ENCODE assay signal across 29 mouse cellular contexts in the genomic region with DNA sequence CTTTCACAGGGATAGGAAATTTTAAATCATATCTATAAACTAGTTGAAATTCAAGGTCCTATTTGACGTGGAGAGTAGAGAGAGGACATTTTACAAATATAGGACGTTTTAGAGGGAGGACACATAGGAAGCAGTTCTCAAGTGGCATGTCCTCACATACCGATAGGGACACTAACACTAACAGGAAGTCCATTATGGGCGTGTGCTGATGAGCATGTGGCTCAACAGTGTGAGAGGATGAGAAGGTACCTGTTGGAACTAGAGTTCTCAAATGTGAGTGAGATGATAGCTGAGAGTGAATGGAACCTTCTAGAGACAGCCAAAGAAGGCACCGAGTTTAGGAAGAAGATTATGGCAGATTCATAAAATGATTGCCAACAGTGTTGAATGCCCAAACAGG. TPM values are rescaled to one million over a fixed set of nuclear protein-coding genes. Genes with fewer than 3 reads are reported as not detected.
DNase-seq lines count a peak whose midpoint lies in the region; ATAC-seq lines count a peak whose summit lies in the region.
"Had no signal": no experiment of that assay in that cellular context is flagged by ENCODE, and none has a peak within 500 bp of the region (broad histone marks: within the 10 kb centered on the region; RNA-seq: fewer than 3 reads in every experiment).

No protein-coding gene starts in this region.

- no peaks in the 10 kb centered on the region for H3K27me3 ChIP-seq in forebrain, embryonic 16.5 days (replicated peaks; ENCODE audit: control insufficient read depth, insufficient read depth, low read length)
- H3K27me3 ChIP-seq: forebrain, embryonic 13.5 days; heart, embryonic 13.5 days; hindbrain, embryonic 12.5 days; hindbrain, embryonic 15.5 days had no signal

- intact Hi-C loops in heart, postnatal 25 days (cut with DNase I), result no loop called here

- no peaks in the 10 kb centered on the region for H3K9me3 ChIP-seq in forebrain, embryonic 16.5 days (ENCODE audit: control insufficient read depth, low read length)
- H3K9me3 ChIP-seq: forebrain, embryonic 10.5 days; forebrain, embryonic 13.5 days; heart, embryonic 10.5 days; heart, embryonic 13.5 days; hindbrain, embryonic 12.5 days; hindbrain, embryonic 15.5 days had no signal

- WGBS in forebrain, embryonic 16.5 days, result 91% methylated on average over 5 of the region's 5 CpGs

- no peak overlapping the region for H3K27ac ChIP-seq in forebrain, embryonic 16.5 days (ENCODE audit: low read length)
- H3K27ac ChIP-seq: forebrain, embryonic 10.5 days; forebrain, embryonic 13.5 days; heart, adult 2 months; heart, embryonic 10.5 days; heart, embryonic 13.5 days; hindbrain, embryonic 12.5 days; hindbrain, embryonic 15.5 days had no signal

- ATAC-seq in CD4-positive, CD25-positive, alpha-beta regulatory T cell, adult 4 months, result peak; percentile 71
- ATAC-seq in inflammation-experienced regulatory T-cells, adult 6 months, result peak; percentile 66
- ATAC-seq in forebrain, embryonic 16.5 days, result no peak
- ATAC-seq: forebrain, embryonic 13.5 days; intestine, embryonic 16.5 days had no signal

- H3K4me3 ChIP-seq in forebrain, embryonic 16.5 days (replicated peaks; ENCODE audit: low read length), result no peak overlapping the region
- H3K4me3 ChIP-seq: forebrain, embryonic 10.5 days; forebrain, embryonic 13.5 days; heart, adult 2 months; heart, embryonic 10.5 days; heart, embryonic 13.5 days; hindbrain, embryonic 12.5 days; hindbrain, embryonic 15.5 days had no signal

- H3K4me2 ChIP-seq in forebrain, embryonic 16.5 days (ENCODE audit: low read length), result no peak overlapping the region
- H3K4me2 ChIP-seq: forebrain, embryonic 13.5 days; heart, embryonic 13.5 days; hindbrain, embryonic 12.5 days; hindbrain, embryonic 15.5 days had no signal

- no peak overlapping the region for H3K9ac ChIP-seq in forebrain, embryonic 16.5 days (replicated peaks; ENCODE audit: low read depth, low read length)
- H3K9ac ChIP-seq: forebrain, embryonic 13.5 days; heart, embryonic 13.5 days; hindbrain, embryonic 12.5 days; hindbrain, embryonic 15.5 days had no signal

- H3K36me3 ChIP-seq in forebrain, embryonic 16.5 days (ENCODE audit: control insufficient read depth, insufficient read depth), result no peaks in the 10 kb centered on the region
- H3K36me3 ChIP-seq: forebrain, embryonic 10.5 days; heart, embryonic 10.5 days; heart, embryonic 13.5 days; hindbrain, embryonic 12.5 days; hindbrain, embryonic 15.5 days had no signal

- peak; percentile 45 for DNase-seq in naive thymus-derived CD4-positive, alpha-beta T cell, adult 2 months (ENCODE audit: low read depth)
- DNase-seq in heart, postnatal 25 days (ENCODE audit: low spot score), result no peak
- DNase-seq in adrenal gland, postnatal 25 days, result no peak
- DNase-seq: adrenal gland, postnatal 10 days; cerebellum, adult 11-12 months; cerebellum, adult 8-10 months; cerebellum, postnatal 10 days; gastrocnemius, postnatal 10 days; gastrocnemius, postnatal 36 days; heart, adult 2 months; heart, postnatal 14 days; kidney, adult 18-20 months had no signal

- peaks cover 11% of the 10 kb centered on the region for H3K4me1 ChIP-seq in forebrain, embryonic 16.5 days (replicated peaks; ENCODE audit: control insufficient read depth, insufficient read depth, low read length)
- H3K4me1 ChIP-seq: heart, embryonic 10.5 days; hindbrain, embryonic 12.5 days; hindbrain, embryonic 15.5 days had no signal

RNA-seq across cellular contexts. Expression of a gene that starts 17.9 kb away (rescaled TPM):
- polyA plus RNA-seq in CD4-positive, CD25-positive, alpha-beta regulatory T cell, adult 4 months (2017; shearing (Covaris generic)), result under 1 TPM; 0.28 to 0.96 TPM
- 1 to 10 TPM in 1 of 3 experiments, under 1 TPM in 2; 0.50 to 2.9 (median 0.82) TPM for polyA plus RNA-seq in inflammation-experienced regulatory T-cells, adult 6 months (2017; shearing (Covaris generic))
- not detected for total RNA-seq in heart, postnatal 25 days (2021)
- not detected in 2 replicates for polyA plus RNA-seq in forebrain, embryonic 16.5 days (2015; fragmentation: Nextera tagmentation; extraction: Ambion mirVana)
- not detected in 2 replicates for total RNA-seq in adrenal gland, postnatal 25 days (2021)
- total RNA-seq: adrenal gland, adult 18-20 months; adrenal gland, postnatal 10 days; ES-E14; gastrocnemius, adult 18-20 months; gastrocnemius, postnatal 10 days; gastrocnemius, postnatal 36 days; granulocyte monocyte progenitor cell, adult 5-6 weeks; heart, adult 2 months; heart, postnatal 14 days; hematopoietic stem cell, adult 5-6 weeks had no signal
- polyA plus RNA-seq: embryonic facial prominence, embryonic 11.5 days; forebrain, embryonic 10.5 days; forebrain, embryonic 13.5 days; heart, adult 2 months; heart, embryonic 10.5 days; heart, embryonic 13.5 days; heart, embryonic 16.5 days; hindbrain, embryonic 12.5 days; hindbrain, embryonic 15.5 days; intestine, embryonic 16.5 days had no signal
